Mouse (Mus musculus): ENCODE results near the gene Fam45a.

GRCm38 (mm10) chr19:60813133-60813532 is 1.7 kb downstream of the Fam45a start:
- TF ChIP-seq CTCF (IDR thresholded peaks at IDR 0.05; ENCODE audit: control insufficient read depth, insufficient read depth, insufficient replicate concordance, low read depth, low read length) = no peak
- TF ChIP-seq POLR2A (IDR thresholded peaks at IDR 0.05; ENCODE audit: control insufficient read depth, low read depth, low read length) = no peak
